Mouse (Mus musculus) MEL (cell line): ENCODE results near the gene Crtap.

Experiments used
- CTCF ChIP-seq, 3 experiments: IDR thresholded peaks in 2 of 3; conservative IDR thresholded peaks in 1 of 3; 2 replicates each; pipeline ENCODE4 v1.5.1; 2011 to 2012; ENCODE audit warnings: low read length in 3 of 3, low read depth in 2 of 3, mild to moderate bottlenecking in 2 of 3, improper control_type of control experiment in 1 of 3, inconsistent platforms in 1 of 3, mixed read lengths in 1 of 3, moderate library complexity in 1 of 3; ENCODE audit not compliant: control insufficient read depth in 1 of 3, insufficient read depth in 1 of 3, poor library complexity in 1 of 3, severe bottlenecking in 1 of 3
- EP300 ChIP-seq, 2 experiments: IDR thresholded peaks; 2 replicates each; pipeline ENCODE4 v1.6.1; 2011; ENCODE audit warnings: improper control_type of control experiment in 2 of 2, low read length in 2 of 2, low read depth in 1 of 2, mild to moderate bottlenecking in 1 of 2
- GATA1 ChIP-seq: IDR thresholded peaks from 2 replicates; pipeline ENCODE4 v1.6.1; 2011; ENCODE audit warnings: low read depth, low read length, improper control_type of control experiment
- HCFC1 ChIP-seq: IDR thresholded peaks from 2 replicates; pipeline ENCODE4 v1.6.1; 2012; ENCODE audit warnings: low read depth, mild to moderate bottlenecking, inconsistent platforms, low read length, improper control_type of control experiment, moderate library complexity
- MAX ChIP-seq: IDR thresholded peaks from 2 replicates; pipeline ENCODE4 v1.6.1; 2011; ENCODE audit warnings: low read length, improper control_type of control experiment
- MYC ChIP-seq: IDR thresholded peaks from 2 replicates; pipeline ENCODE4 v1.6.1; 2011; ENCODE audit warnings: low read depth, mild to moderate bottlenecking, low read length, improper control_type of control experiment, moderate library complexity
- POLR2A ChIP-seq, 2 experiments: IDR thresholded peaks; 2 replicates each; pipeline ENCODE4 v1.6.1; 2011 to 2012; ENCODE audit warnings: low read length in 2 of 2, mild to moderate bottlenecking in 2 of 2, control low read depth in 1 of 2, improper control_type of control experiment in 1 of 2, low read depth in 1 of 2, moderate library complexity in 1 of 2; ENCODE audit not compliant: control insufficient read depth in 1 of 2, insufficient read depth in 1 of 2, poor library complexity in 1 of 2
- RAD21 ChIP-seq: IDR thresholded peaks from 2 replicates; pipeline ENCODE4 v1.6.1; 2011; ENCODE audit warnings: mild to moderate bottlenecking, low read depth, low read length, improper control_type of control experiment
- TCF12 ChIP-seq: IDR thresholded peaks from 2 replicates; pipeline ENCODE4 v1.6.1; 2014; ENCODE audit warnings: low read depth, mild to moderate bottlenecking, inconsistent platforms, low read length, improper control_type of control experiment, moderate library complexity
- USF1 ChIP-seq: IDR thresholded peaks from 2 replicates; pipeline ENCODE4 v1.6.1; 2014; ENCODE audit warnings: low read depth, mild to moderate bottlenecking, inconsistent platforms, low read length, improper control_type of control experiment, moderate library complexity
- ZC3H11A ChIP-seq: IDR thresholded peaks from 2 replicates; pipeline ENCODE4 v1.6.1; 2012; ENCODE audit warnings: low read depth, mild to moderate bottlenecking, inconsistent platforms, low read length, improper control_type of control experiment
- ZMIZ1 ChIP-seq: IDR thresholded peaks from 2 replicates; pipeline ENCODE4 v1.6.1; 2012; ENCODE audit warnings: low read depth, mild to moderate bottlenecking, inconsistent platforms, low read length, improper control_type of control experiment, moderate library complexity
- ZNF384 ChIP-seq: IDR thresholded peaks from 2 replicates; pipeline ENCODE4 v1.6.1; 2012; ENCODE audit warnings: low read depth, mild to moderate bottlenecking, inconsistent platforms, low read length, improper control_type of control experiment

DNA sequence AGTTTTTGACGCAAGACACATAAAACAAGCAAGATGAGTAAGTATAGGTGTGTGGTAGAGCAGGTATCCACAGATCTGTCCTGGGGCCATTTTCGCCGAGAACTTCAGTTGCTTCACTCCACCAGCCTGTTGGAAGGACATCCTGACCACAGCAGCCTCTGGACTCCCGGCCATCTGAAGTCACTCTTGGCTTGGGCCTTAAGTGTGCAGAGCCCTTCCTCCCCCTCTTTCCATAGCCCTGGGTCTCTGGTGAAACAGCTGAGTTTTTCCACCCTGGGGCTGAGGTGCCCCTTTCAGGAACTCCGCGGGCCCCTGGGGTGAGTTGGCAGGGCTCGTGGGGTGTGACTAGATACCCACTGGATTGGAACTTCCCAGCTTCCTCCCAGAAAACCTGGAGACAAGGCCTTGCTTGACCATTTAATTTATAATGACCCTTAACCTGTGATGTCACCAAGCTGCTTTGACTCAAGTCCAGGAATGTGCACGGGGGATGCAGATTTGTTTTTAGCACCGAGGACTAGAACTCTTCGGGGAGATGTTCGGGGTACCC lies 19.9 kb upstream of the Crtap start:
- TF ChIP-seq CTCF (IDR thresholded peaks at IDR 0.05 in 2 of 3, conservative IDR thresholded peaks at IDR 0.05 in 1 of 3; ENCODE audit: control insufficient read depth in 1 of 3, insufficient read depth in 1 of 3, low read depth in 2 of 3, low read length in 3 of 3, poor library complexity in 1 of 3, severe bottlenecking in 1 of 3) (no peak), MAX (no peak), GATA1 (no peak), MYC (no peak), ZMIZ1 (no peak), EP300 (IDR thresholded peaks at IDR 0.05; ENCODE audit: low read depth in 1 of 2, low read length in 2 of 2) (no peak), USF1 (no peak), HCFC1 (no peak), ZNF384 (no peak), RAD21 (no peak), ZC3H11A (no peak), TCF12 (no peak), POLR2A (IDR thresholded peaks at IDR 0.05; ENCODE audit: control insufficient read depth in 1 of 2, insufficient read depth in 1 of 2, low read depth in 1 of 2, low read length in 2 of 2, poor library complexity in 1 of 2) (no peak)
